Mouse (Mus musculus) liver, adult 2 months (tissue): ENCODE data around the gene Pdlim5.

Experiments used
- CTCF ChIP-seq: fragments of 200-500 bp; IDR thresholded peaks from 2 replicates; pipeline ENCODE4 v1.5.1; 2011; ENCODE audit warnings: low read depth, low read length, control low read depth
- POLR2A ChIP-seq: fragments of 200-500 bp; IDR thresholded peaks from 2 replicates; pipeline ENCODE4 v1.6.1; 2011; ENCODE audit warnings: low read length, control low read depth; ENCODE audit not compliant: insufficient read depth; ENCODE audit errors: extremely low read depth

GRCm38 (mm10) chr3:142441142-142441541, 45.6 kb upstream of the Pdlim5 start:
- TF ChIP-seq CTCF (no peak), POLR2A (no peak)
